Mouse (Mus musculus): Measurements from ENCODE around the gene Hoxd4.

Gene Hoxd4

DNA sequence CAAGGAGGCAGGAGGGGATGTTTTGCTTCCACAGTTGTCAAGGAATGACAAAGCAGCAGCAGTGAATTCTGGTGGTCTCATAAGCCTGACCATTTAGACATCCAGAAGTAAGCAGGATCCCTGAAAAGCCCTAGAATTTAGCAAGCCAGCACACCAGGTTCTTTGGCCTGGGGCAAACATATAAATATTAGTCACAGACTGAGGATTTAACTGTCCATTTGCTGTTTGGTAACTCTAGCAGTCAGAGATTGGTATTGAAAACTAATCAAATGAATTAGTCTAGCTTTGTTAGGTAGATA, 30.2 kb downstream of the Hoxd4 start:
- no peak for DNase-seq (ENCODE audit: low spot score in 2 of 2)

DNA sequence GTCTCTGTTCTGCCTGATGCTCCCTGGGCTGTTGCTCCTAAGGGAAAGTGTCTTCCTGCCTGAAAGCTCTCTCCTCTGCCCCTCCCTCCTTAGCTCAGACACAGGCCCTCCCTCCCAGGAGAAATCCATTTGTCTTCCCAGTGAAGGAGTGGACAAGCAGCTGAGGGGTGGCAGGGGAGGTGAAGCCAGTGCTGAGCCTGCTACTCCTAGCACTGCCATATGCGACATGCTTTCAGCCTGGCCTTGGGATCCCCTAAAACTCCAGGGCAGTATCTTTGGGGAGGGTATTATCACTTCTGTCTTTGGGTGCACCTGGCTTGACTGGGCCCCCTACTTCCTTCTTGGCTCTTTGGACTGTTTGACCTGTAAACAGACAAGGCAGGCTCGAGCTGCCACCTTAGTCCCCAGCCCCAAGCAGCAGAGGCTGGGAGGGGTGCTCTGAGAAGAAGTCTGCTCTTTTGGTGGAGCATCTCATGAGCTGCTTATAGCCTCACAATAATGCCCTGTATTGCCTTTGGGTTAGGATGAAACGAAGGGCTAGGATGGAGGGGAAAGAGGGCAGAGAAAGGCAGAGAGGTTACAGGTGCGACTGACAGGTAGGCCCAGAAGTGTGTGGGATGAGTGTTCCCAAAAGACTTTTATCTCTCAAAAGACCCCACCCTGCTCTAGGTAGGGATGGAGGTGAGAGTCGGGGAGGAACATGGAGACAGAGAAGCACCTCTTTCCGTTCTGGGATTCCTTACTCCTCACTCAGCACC, 34.0 kb downstream of the Hoxd4 start:
- no peak for DNase-seq (ENCODE audit: low spot score in 2 of 2)

DNA sequence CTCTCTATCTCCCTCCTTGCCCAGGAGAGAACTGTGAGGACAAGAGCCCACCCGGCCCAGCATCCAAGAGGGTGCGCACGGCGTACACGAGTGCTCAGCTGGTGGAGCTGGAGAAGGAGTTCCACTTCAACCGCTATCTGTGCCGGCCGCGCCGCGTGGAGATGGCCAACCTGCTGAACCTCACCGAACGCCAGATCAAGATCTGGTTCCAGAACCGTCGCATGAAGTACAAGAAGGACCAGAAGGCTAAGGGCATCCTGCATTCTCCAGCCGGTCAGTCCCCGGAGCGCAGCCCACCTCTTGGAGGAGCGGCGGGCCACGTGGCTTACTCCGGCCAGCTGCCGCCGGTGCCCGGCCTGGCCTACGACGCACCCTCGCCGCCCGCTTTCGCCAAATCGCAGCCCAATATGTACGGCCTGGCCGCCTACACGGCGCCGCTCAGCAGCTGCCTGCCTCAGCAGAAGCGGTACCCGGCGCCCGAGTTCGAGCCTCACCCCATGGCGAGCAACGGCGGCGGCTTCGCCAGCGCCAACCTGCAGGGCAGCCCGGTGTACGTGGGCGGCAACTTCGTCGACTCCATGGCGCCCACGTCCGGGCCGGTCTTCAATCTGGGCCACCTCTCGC, 34.7 kb downstream of the Hoxd4 start:
- DNase-seq (ENCODE audit: low spot score in 2 of 2), result no peak

DNA sequence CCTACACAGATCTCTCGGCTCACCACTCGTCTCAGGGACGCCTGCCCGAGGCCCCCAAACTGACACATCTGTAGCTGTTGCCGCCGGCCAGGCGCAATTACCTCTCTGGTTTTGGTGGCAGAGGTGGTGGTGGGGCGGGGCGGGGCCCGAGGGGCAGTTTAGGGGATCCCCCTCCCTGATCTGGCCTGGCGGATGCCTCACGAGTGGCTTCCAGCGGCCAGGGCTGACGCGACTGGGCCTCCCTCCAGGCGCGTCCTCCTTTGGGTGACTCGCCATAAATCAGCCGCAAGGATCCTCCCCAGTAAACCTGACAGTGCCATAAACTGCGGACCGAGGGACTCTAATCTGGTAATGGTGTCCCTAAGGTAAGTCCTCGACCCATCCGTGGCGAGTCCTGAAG, 35.3 kb downstream of the Hoxd4 start:
- no peak for DNase-seq (ENCODE audit: low spot score in 2 of 2)

DNA sequence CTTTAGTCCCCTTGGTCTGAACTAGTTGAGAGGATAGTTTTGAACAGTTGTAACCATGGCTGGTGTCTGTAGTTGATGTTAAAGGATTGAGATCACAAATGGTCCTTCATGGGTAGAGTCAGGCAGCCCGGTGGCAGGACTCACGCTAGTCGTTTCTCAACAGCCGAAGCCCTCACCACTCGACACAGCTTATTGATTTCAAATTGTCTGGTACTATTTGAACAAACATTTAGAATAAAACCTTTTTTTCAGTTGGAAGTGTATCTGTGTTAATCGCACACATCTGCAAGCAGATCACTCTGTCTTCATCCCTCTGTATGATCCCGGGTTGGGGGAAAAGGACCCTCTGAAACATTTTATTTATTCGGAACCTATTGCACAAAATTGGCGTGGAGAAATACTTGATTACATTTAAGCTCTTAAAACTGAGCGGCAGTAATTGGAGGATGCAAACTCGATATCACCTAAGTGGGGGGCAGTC, 36.0 kb downstream of the Hoxd4 start:
- DNase-seq (ENCODE audit: low spot score in 2 of 2), result no peak

DNA sequence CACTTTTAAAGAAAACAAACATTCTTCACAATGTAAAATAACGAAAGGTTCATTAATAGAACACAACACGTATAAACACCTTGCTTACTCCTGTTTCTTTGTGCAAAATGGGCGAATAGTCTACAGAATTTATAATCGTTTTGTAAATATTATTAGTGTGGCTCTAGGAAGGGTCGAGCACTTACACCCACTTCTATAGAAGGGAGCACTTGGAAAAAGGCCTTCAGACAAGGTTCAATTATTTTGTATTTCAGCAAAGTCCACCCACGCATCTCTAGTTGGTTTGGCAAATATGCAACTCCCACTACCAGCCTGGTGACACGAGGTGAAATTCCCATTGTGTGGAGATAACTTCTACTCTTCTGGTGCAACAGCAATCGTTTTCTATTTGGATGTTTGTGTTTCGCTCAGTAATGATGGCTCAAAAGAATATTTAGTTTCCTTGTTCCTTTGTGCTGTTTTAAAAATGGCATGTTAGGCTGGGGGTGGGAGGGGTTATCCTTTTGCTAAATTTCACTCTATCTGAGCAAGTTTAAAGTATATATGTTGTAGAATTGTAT, 36.8 kb downstream of the Hoxd4 start:
- DNase-seq (ENCODE audit: low spot score in 2 of 2), result no peak

DNA sequence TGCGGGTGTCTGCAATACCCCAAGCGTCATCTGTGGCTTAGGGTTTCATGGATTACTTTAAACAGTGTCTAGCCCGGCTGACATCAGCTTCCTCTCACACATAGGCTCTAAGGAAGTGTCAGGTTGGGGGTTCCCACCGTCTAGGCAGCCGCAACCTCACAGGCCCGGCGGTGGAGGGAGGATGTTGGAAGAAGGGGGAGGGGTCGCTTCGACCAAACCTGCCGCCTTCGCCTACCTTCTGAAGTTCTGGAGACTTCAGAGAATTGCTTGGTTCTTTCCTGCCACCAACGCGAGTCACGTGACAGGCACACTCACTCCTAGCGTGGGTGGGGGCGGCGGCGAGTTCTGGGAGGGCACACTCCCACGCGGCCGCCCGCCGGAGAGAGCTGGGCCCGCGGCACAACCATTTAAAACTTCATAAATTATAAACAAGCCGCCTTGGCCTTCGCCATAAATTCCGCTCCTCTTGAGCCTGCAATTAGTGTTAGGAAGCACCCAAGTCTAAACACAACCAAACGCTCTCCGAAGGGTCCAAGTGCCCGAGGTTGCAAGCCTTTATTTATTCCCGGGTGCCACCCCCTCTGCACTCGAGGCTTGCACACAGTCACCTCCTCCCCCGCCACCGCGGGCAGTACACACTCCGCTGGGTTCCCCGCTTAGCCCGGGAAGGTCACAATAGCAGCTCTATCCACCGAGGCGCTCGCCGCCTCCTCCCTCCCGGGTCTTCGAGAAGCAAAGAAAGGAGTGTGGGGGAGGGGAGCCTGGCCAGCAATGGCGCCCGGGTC, 37.8 kb downstream of the Hoxd4 start:
- no peak for DNase-seq (ENCODE audit: low spot score in 2 of 2)

DNA sequence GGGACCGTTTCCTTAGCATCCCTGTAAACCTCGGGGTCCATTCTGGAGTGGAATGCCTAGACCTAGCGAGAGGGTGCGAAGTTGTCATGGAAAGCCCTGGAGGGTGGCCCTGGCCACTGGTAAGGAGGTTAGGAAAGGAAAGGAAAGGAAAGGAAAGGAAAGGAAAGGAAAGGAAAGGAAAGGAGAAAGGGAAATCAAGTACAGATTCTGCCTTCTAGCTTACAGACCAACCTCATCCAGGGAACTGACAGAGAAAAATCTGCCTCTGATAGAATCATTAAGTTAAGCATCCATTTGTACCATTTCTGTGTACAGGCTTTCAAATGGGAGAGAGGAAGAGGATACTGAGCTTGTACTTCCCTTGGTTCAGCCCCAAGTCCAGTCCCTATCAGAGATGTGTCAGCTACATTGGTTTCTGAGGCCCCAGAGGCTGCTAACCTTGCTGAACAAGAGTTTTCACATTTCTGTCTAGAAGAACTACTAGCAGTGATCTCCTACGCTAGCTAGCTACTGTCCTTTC, 39.1 kb downstream of the Hoxd4 start:
- no peak for DNase-seq (ENCODE audit: low spot score in 2 of 2)

DNA sequence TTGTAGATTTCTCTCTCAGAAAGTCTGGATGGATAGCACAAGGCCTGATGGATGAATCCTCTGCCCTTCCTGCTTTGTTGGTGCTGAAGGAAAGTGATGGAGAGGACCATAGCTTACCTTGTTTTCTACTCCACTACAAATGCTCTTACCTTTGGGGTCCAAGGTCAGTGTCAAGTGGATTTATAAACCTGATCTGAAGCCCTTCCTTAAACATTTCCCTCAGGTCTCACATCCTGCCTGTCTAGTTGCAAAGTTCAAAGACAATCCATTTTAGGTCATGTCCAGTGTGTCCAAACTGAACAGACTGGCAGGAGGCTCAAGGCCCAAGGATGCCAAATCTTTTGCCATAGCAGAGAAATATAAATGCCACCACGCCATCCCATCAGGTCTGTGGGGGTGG, 40.1 kb downstream of the Hoxd4 start:
- no peak for DNase-seq (ENCODE audit: low spot score in 2 of 2)

DNA sequence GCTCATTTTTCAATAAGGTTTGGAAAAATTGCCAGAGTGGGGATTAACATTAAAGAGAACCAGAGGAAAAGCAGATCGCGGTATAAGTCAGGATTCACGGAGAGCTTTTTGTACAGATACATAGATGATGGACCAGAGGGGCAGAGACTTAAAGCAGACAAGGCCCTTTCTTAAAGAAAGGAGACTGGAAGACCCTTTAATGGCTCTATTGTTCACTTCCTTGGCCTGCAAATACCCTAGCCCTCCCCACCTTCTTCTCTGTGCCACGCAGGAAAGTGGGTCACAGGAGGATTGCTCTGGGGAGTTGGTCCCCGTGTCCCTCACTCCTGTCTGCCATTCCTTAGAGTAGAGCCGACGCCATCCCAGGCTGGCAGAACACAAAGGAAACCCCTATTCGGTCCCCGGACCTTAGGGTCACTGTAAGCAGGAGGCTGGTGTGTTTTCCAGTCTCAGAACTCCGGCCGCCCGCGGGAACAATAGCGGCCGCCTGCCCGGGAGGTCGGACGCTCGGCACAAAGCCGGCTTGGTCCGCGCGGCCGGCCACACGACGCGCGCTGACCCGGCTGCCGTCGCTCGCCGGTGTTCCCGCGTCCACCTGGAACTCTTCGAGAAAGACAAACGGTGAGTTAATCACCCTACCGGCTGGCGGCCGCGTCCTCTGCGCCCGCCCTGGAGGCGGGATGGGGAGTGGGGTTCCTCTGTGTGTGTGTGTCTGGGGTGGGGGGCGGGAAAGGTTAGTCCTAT, 40.9 kb downstream of the Hoxd4 start:
- DNase-seq (ENCODE audit: low spot score in 2 of 2), result no peak

DNA sequence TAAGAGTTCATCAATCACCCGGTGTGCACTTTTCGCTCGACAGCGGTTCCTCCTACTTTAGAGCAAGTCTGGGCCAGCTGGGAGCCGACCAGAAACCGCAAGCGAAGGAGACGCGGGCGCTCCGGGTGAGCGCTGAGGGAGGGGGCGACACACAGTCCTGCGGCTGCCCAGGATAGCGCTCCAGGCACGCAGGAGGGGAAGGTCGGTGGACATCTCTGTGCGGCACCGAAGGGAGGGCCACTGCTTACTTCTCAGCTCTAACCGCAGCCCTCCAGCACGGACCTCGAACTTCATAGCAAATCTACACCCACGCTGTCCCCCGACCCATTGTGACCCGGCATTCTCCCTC, 41.4 kb downstream of the Hoxd4 start:
- no peak for DNase-seq (ENCODE audit: low spot score in 2 of 2)

DNA sequence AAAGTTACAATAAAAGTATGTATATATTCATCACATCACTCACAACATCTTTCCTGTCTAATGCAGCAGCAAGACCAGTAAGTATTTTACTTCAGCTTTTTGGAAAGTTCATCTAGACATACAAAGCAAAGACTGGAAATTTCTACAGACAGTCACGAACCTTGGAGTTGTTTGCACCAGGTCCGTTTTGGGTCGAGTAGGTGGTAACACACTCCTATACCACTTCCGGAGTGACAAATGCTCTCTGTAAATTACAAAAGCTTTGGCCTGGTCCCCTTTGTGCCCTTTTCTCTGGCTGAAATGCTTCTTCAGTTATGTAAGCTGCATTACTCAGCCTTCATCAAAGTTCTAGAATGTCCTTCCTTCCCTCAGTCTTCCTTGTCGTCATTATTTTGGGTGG, 42.0 kb downstream of the Hoxd4 start:
- DNase-seq (ENCODE audit: low spot score in 2 of 2), result no peak

DNA sequence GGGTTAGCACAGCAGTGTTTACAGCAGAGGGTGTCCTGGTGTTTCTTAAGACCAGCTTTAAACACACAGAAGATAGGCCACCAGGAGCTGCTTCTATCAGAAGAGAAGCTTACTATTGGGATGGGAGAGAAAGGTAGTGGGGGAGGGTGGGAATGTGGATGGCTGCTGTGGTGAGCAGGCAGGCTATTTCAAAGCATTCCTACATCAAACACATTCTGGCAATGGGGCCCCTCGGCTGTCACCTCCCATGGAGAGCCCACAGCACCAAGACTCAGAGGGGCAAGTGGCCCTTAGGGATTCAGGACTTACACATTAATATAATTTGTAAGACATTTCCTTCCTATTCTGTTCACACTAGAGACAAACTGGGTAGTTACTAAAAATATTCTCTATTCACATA, 48.4 kb downstream of the Hoxd4 start:
- DNase-seq (ENCODE audit: low spot score in 2 of 2), result no peak

DNA sequence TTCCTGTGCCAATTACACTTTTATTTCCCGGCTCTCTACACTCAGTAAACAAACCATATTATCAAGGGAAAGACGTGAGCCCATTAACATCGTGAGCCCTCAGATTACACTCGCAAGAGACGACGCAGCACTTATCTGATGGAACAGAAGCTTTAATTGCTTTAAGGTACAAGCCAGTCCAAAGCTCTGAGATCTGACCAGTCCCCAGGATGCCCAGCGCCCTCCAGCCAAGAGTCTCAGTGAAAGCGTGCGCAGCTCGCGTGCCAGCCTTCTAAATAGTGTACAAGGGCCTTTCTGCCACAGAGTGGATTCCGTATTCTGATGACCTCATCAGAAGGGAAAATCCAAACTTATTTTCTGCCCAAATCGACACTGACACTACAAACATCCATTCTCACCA, 50.2 kb downstream of the Hoxd4 start:
- no peak for DNase-seq (ENCODE audit: low spot score in 2 of 2)

DNA sequence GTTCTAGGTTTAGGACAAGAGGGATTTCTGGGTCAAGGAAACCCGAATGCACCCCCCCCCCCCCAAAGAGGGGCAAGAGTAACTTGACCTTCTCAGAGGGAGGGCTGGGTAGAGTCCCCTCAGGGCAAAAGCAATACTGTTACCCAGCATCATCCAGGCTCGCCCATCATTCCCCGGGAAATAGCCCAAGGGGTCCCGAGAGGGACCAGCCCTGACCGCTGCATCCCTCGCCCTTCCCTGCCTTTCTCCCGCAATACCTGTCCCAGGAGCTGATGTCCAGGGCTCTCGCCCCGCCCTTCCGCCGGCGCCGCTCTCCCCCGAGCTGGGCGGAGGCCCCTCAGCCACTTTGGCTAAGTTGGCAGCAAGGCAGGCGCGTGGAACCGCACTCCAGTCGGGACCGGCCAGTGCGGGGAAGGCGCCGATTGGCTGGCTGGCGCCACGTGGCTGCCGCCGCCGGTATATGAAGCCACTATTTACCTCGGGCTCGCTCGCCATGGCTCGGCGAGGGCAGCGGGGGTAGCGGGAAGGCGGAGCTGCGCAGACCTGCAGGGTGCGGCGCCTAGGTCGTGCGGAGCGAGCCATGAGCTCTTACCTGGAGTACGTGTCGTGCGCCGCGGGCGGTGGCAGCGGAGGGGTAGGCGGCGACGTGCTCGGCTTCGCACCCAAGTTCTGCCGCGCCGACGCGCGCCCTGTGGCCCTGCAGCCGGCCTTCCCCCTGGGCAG, 51.0 kb downstream of the Hoxd4 start, which contains the start of gene Hoxd1:
Hoxd1 (plus strand) TSS at position 459 of the 723 bp plus-strand sequence.
- peak in 1 of 2 experiments; percentile 19 for DNase-seq (ENCODE audit: low spot score in 2 of 2)

DNA sequence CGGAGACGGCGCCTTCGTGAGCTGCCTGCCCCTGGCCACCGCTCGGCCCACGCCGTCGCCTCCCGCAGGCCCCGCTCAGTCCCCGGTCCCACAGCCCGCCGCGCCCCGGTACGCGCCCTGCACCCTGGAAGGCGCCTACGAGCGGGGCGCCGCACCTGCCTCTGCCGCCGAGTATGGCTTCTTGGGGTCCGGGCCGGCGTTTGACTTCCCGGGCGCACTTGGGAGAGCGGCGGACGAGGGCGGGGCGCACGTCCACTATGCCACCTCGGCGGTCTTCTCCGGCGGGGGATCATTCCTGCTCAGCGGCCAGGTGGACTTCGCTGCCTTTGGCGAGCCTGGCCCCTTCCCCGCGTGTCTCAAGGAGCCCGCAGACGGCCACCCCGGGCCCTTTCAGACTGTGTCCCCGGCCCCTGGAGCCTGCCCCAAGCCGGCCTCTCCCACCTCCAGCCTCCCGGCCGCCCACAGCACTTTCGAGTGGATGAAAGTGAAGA, 51.6 kb downstream of the Hoxd4 start:
- DNase-seq (ENCODE audit: low spot score in 2 of 2), result no peak

DNA sequence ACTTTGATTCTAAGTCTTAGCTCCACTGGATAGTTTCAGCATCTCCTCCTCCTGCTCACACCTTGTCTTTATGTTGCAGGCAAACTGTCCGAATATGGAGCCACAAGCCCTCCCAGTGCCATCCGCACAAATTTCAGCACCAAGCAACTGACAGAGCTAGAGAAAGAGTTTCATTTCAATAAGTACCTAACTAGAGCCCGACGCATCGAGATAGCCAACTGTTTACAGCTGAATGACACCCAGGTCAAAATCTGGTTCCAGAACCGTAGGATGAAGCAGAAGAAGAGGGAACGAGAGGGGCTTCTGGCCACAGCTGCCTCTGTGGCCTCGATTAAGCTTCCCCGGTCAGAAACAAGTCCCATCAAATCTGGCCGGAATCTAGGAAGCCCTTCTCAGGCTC, 52.2 kb downstream of the Hoxd4 start:
- no peak for DNase-seq (ENCODE audit: low spot score in 2 of 2)

DNA sequence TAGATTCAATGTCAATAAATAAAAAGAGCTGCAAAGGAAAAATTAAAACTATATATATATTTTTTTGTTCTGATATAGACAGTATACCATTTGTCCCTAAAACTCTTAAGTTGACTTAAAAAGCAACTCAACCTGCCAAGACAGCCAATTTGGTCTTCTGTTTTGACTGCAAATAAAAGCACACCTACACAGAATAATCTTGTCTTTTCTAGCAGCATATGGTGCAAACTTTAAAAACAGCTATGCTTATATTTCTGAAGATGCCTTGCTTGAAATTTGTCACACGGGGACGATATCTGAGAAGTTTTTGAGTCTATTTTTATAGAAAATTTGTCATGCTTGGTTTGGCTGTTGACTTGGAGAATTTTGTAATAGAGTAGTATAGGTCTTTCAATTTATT, 62.6 kb downstream of the Hoxd4 start:
- DNase-seq (ENCODE audit: low spot score in 2 of 2), result no peak

DNA sequence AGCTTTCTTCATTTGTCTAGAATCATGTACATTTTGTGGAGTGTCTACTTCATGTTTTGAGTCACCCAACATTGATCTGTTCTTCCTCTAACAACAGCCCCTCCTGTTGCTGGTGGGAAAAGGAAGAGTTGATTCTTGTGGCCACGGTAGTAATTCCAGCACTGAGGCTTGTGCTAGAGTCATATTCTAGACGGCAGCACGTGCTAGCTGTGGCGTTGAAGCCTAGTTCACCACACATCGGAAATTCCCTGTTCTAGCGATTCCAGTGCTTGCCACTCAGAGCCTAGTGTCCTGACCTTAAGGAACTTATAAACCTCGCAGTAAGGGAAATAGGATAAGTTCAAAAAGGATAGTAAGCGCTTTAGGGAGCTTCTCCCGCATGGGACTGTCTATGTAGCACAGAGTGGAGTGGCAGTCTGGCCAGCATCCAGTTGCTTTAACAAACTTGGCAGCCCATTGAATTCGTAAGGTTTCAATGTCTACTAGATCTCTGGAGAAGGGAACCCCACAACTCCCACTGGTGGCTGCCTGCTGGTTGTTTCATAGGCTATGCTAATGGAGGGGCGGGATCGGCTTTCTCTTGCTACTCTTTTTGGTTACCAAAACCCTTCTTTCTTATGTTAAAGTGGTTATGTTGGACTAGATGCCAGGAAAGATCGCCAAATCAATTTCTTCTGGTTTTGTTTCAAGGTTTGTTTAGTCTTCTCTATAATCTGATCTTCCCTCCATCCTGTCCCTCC, 66.0 kb downstream of the Hoxd4 start:
- DNase-seq (ENCODE audit: low spot score in 2 of 2), result no peak

Data from heart, adult 9 months (tissue).